Mouse (Mus musculus) stomach, embryonic 14.5 days (tissue): ENCODE measurements around the gene Foxs1. TPM values are rescaled to one million over a fixed set of nuclear protein-coding genes. Genes with fewer than 3 reads are reported as not detected.

Source experiments
- ATAC-seq: fragments of 200-750 bp; cut with Nextera tagmentation; 2 replicates; pipeline ENCODE4 v1.8.0; 2017; ENCODE audit warnings: low read depth, moderate TSS enrichment; ENCODE audit not compliant: insufficient number of reproducible peaks, insufficient read depth, low FRiP score
- H3K27ac ChIP-seq: fragments of 300-500 bp; sonication (generic); 2 replicates; pipeline ENCODE4 v1.5.1; 2014; ENCODE audit warnings: mild to moderate bottlenecking, low read length, moderate library complexity, mixed read lengths
- H3K27me3 ChIP-seq: fragments of 300-500 bp; sonication (generic); 2 replicates; pipeline ENCODE4 v1.6.1; 2014; ENCODE audit warnings: low read length, control low read depth, mixed read lengths; ENCODE audit not compliant: control insufficient read depth, insufficient read depth
- H3K36me3 ChIP-seq: fragments of 300-500 bp; sonication (generic); 2 replicates; pipeline ENCODE4 v1.6.1; 2014; ENCODE audit warnings: mild to moderate bottlenecking, control low read depth, low read length, moderate library complexity, mixed read lengths; ENCODE audit not compliant: control insufficient read depth, insufficient read depth
- H3K4me1 ChIP-seq: fragments of 300-500 bp; sonication (generic); 2 replicates; pipeline ENCODE4 v1.6.1; 2014; ENCODE audit warnings: low read length, control low read depth, mixed read lengths; ENCODE audit not compliant: control insufficient read depth, insufficient read depth
- H3K4me2 ChIP-seq: fragments of 300-500 bp; sonication (generic); replicated peaks from 2 replicates; pipeline ENCODE4 v1.6.1; 2014; ENCODE audit warnings: low read depth, low read length, control low read depth
- H3K4me3 ChIP-seq: fragments of 300-500 bp; sonication (generic); 2 replicates; pipeline ENCODE4 v1.5.1; 2014; ENCODE audit warnings: low read depth, low read length, control low read depth
- H3K9ac ChIP-seq: fragments of 300-500 bp; sonication (generic); replicated peaks from 2 replicates; pipeline ENCODE4 v1.6.1; 2014; ENCODE audit warnings: low read depth, mild to moderate bottlenecking, control low read depth, low read length, moderate library complexity, mixed read lengths
- H3K9me3 ChIP-seq: fragments of 300-500 bp; sonication (generic); 2 replicates; pipeline ENCODE4 v1.6.1; 2016; ENCODE audit warnings: low read depth, low read length, control low read depth; ENCODE audit not compliant: control insufficient read depth
- WGBS: fragments of 180-500 bp; shearing (Covaris S2); extraction: QIAGEN DNeasy Blood & Tissue Kit; methylation state at CpG from one replicate; pipeline ENCODE4 v1.1.7; 2014; 5-methylcytosine and 5-hydroxymethylcytosine counted together
- polyA plus RNA-seq: library from polyadenylated mRNA; unstranded; fragments of >200 nt; fragmentation: Nextera tagmentation; extraction: Ambion mirVana; gene quantifications from 2 replicates; pipeline ENCODE4 v1.2.1, GENCODE M21; 2014

Gene Foxs1
- polyA plus RNA-seq, 1 experiment from 2014 or later = 3.3 TPM

DNA sequence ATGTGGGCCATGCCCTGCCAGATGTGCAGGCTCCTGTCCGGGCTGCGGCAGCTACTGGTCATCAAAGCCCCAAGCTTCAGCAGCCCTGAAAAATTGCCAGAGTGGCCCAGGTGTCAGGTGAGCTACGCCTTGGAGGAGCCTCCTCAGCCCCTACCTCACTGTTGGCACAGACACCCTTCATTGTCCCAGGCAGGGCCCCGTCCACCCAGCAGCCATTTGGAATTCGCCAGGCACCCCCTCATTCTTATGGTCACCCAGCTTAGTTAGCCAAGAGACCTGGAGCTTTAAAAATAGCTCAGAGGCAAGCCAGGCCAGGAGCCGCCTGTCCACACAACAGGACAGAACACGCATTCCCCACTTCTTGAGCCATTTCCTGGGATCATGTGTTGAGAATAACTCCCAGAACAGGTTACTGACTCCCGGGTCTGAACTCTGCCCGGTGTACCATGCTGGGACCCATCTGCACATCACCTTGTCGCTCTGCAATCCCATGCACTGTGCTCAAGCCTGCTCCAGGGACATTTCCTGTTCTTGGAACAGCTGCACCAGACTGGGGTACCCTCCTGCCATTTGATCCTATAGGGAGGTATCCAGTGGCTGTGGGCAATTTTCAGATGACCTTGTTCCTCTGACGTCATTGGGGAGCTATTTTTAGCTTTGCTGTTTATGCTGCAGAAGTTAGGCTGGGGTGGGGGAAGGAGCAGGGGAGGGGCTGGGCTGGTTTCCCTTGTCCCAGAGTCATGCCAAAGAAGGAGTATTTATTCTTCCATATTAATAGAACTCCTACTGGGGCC is 27.8 kb downstream of the Foxs1 start:
- H3K4me2 ChIP-seq = no peak overlapping the region
- H3K27ac ChIP-seq = no peak overlapping the region

DNA sequence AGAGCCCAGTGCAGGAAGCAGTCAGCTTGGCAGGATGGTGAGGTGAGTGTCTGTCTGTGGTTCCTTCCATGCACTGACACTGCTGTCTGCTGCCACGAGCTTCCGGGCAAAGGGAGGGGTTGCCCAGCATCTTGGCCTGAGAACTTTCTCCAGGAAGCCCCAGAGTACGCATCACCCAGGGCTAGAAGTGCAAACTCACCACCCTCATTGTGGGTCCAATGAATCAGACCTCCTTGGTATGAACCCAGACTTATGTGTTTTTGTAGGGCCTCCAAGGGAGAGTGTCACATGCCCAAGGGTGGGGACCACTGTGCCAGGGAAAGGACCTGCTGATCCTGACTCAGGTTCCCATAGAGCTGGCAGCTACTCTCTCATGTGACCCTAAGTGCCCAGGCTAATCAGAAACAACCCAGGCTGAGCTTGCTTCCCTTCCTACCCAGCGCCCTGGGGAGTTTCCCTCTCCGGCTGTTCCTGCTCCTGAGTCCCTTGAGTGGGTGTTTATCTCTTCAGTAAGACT is 28.8 kb downstream of the Foxs1 start:
- ATAC-seq = no peak
- Histone ChIP-seq H3K27me3 (no peaks in the 10 kb centered on the region), H3K4me3 (no peak overlapping the region), H3K9me3 (no peaks in the 10 kb centered on the region), H3K36me3 (no peaks in the 10 kb centered on the region), H3K27ac (no peak overlapping the region), H3K9ac (no peak overlapping the region), H3K4me1 (peaks cover 19% of the 10 kb centered on the region), H3K4me2 (no peak overlapping the region)
- 59% methylated on average over 5 of the region's 5 CpGs for WGBS

More for the DNA sequence above, 27.8 kb downstream of the Foxs1 start:
- Histone ChIP-seq H3K27me3 (no peaks in the 10 kb centered on the region), H3K4me1 (peaks cover 19% of the 10 kb centered on the region), H3K9me3 (no peaks in the 10 kb centered on the region), H3K9ac (no peak overlapping the region), H3K4me3 (no peak overlapping the region), H3K36me3 (no peaks in the 10 kb centered on the region)
- 0 out of 2 replicates have a peak, but pooled peaks have one; percentile 12 for ATAC-seq
- WGBS = 44% methylated on average over 11 of the region's 11 CpGs

DNA sequence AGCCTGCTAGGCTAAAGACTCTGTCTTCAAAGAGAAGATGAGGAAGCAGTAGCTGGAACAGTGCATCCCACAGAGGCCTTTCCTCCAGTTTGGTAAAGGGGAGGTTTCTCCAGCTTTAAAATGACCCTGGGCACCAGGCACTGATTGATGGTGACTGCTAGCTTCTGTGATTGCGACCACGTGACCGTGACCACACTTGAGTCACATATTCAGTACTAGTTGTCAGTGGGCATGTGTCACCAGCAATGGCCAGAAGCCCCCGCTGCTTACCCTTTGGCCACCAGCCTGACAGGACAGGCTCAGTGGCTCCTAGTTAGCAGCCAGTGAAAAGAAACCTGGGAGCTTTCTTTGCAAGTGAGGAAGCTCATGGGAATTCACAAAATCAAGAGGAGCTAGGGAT is 29.4 kb downstream of the Foxs1 start:
- H3K27me3 ChIP-seq = no peaks in the 10 kb centered on the region
- no peak overlapping the region for H3K9ac ChIP-seq
- H3K9me3 ChIP-seq = no peaks in the 10 kb centered on the region
- H3K27ac ChIP-seq = no peak overlapping the region; the same call in 1 of the 2 replicates
- H3K36me3 ChIP-seq = no peaks in the 10 kb centered on the region
- no peak overlapping the region for H3K4me2 ChIP-seq
- WGBS = 70% methylated on average over 4 of the region's 4 CpGs
- peaks cover 19% of the 10 kb centered on the region for H3K4me1 ChIP-seq
- no peak for ATAC-seq
- no peak overlapping the region for H3K4me3 ChIP-seq

DNA sequence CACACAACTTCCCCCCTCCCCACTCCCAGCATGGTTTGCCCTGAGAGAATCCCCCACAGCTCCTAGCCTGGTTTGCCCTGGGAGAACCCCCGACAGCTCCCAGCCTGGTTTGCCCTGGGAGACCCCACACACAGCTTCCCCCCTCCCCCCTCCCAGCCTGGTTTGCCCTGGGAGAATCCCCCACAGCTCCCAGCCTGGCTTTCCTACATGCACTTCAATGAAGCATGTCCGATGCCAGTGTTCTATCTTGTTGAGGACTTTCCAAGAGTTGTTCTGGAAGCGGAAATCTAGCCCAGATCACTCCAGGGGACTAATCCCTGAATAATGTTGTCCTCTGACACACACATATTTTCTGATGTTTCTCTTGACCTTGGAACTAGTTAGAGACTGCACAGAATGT is 30.4 kb downstream of the Foxs1 start:
- Histone ChIP-seq H3K4me2 (no peak overlapping the region), H3K36me3 (no peaks in the 10 kb centered on the region), H3K27me3 (no peaks in the 10 kb centered on the region), H3K9ac (no peak overlapping the region), H3K27ac (no peak overlapping the region), H3K4me1 (peaks cover 19% of the 10 kb centered on the region), H3K9me3 (no peaks in the 10 kb centered on the region), H3K4me3 (no peak overlapping the region)
- 38% methylated on average over 3 of the region's 3 CpGs for WGBS
- no peak for ATAC-seq

DNA sequence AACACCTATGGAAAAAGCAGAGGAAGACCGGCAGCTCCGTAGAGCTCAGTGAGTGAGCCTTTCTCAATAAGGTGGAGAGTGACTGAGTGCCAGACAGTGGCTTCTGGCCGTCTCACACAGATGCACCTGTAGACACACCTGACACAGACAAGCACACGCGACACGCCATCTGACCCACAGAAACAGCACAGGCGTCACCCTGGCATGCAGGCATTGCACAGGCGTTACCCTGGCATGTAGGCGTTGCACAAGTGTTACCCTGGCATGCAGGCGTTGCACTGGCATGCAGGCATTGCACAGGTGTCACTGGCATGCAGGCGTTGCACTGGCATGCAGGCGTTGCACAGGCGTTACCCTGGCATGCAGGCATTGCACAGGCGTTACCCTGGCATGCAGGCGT is 31.7 kb downstream of the Foxs1 start:
- ATAC-seq = no peak
- Histone ChIP-seq H3K36me3 (no peaks in the 10 kb centered on the region; the same call in 1 of the 2 replicates), H3K9me3 (no peaks in the 10 kb centered on the region), H3K27ac (no peak overlapping the region), H3K4me1 (peaks cover 8% of the 10 kb centered on the region), H3K4me2 (no peak overlapping the region), H3K27me3 (no peaks in the 10 kb centered on the region), H3K9ac (no peak overlapping the region), H3K4me3 (no peak overlapping the region)
- 91% methylated on average over 15 of the region's 15 CpGs for WGBS

DNA sequence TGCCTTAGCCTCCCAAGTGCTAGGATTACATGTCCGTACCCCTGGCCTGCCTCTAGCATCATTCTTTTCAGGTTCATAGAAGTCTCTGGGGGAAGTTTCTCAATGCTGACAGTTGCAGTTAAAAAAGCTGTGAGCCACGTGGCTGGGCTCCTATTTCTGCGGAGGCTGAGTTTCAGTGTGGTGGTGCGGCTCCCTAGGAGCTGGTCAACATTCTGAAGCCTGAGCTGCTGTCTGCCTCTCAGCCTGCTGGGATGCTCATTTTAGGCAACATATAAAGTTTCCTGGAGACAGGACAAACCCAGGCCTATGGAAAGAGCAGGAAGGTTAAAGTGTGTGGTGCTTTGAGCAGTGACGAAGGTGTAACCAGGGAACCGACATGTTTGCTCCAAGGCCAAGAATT is 34.0 kb downstream of the Foxs1 start:
- Histone ChIP-seq H3K9ac (no peak overlapping the region), H3K36me3 (peaks cover 12% of the 10 kb centered on the region; the same call in 1 of the 2 replicates), H3K4me1 (no peaks in the 10 kb centered on the region), H3K4me2 (no peak overlapping the region), H3K27ac (no peak overlapping the region), H3K27me3 (no peaks in the 10 kb centered on the region), H3K9me3 (no peaks in the 10 kb centered on the region), H3K4me3 (no peak overlapping the region)
- ATAC-seq = no peak
- 66% methylated on average over 6 of the region's 6 CpGs for whole genome bisulfite sequencing

DNA sequence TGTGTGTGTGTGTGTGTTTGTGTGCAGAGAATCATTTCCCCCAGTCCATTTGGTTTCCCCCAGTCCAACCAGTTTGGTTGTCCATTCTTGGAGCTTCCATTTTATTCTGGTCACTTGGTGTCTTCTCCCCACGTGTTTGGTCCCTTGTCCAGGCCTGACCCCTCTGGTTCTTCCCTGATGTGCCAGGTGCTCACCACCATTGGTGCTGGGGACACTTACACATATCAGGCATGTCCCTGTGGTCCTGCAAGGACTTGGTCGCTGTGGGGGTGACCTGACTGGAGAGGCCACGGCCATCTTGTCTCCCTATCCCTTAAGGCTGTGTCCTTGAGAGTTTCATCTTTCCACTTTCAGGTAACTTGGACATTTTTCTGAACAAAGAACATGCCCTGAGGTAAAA is 36.1 kb downstream of the Foxs1 start:
- ATAC-seq = no peak

DNA sequence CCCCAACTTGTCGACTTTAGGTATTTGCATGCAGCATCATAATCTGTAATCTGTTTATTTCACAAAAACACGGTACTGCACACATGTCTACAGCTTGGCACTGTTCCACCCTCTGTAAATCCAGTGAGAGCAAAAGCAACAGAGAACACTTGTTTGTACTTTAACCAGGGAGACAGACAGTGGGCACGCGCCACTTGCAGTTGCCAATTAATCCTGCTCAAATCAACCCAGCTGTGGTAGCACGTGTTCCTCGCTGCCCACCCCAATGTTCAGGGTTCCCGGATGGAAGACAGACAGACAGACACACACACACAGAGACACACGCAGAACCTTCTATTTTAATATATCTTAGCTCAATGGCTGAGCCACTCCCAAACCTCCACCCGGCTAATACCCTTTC is 37.2 kb downstream of the Foxs1 start:
- H3K9ac ChIP-seq = no peak overlapping the region
- H3K27ac ChIP-seq = no peak overlapping the region
- WGBS = 93% methylated on average over 9 of the region's 9 CpGs
- H3K4me3 ChIP-seq = no peak overlapping the region
- no peaks in the 10 kb centered on the region for H3K9me3 ChIP-seq
- no peak overlapping the region for H3K4me2 ChIP-seq
- no peaks in the 10 kb centered on the region for H3K4me1 ChIP-seq
- no peak for ATAC-seq
- no peaks in the 10 kb centered on the region for H3K27me3 ChIP-seq
- peaks cover 43% of the 10 kb centered on the region for H3K36me3 ChIP-seq

More for the DNA sequence above, 36.1 kb downstream of the Foxs1 start:
- H3K4me3 ChIP-seq = no peak overlapping the region
- H3K4me2 ChIP-seq = no peak overlapping the region
- WGBS = 88% methylated on average over 3 of the region's 3 CpGs
- H3K9me3 ChIP-seq = no peaks in the 10 kb centered on the region
- no peaks in the 10 kb centered on the region for H3K27me3 ChIP-seq
- H3K27ac ChIP-seq = no peak overlapping the region
- H3K9ac ChIP-seq = no peak overlapping the region
- H3K36me3 ChIP-seq = peaks cover 32% of the 10 kb centered on the region
- no peaks in the 10 kb centered on the region for H3K4me1 ChIP-seq
